Mouse (Mus musculus): ENCODE measurements at regions not wholly inside any gene's neighbourhood (a gene's known extent, or its start where the extent isn't known, plus 50 kb on each side); places are given as distances from the start of the nearest gene placed in this dataset.

GRCm38 (mm10) chr9:76734387-76734786 lies 167.5 kb upstream of the Fam83b start:
- in situ Hi-C loops (cut with MboI; ENCODE audit: low pct_ligation_motif_present, low pct_unique_long_range_greater_than_20kb, low sequenced_read_pairs): no loop called here
- Histone ChIP-seq H3K27me3 (replicated peaks) (no peaks in the 10 kb centered on the region), H3K79me2 (replicated peaks; ENCODE audit: control insufficient read depth, extremely low read depth, insufficient read depth, poor library complexity, severe bottlenecking) (no peaks in the 10 kb centered on the region)

GRCm38 (mm10) chr9:76733812-76734211 lies 166.9 kb upstream of the Fam83b start:
- H3K4me3 ChIP-seq (replicated peaks in 1 of 3; ENCODE audit: low read depth in 2 of 3, low read length in 2 of 3, poor library complexity in 1 of 3): no peak overlapping the region
- TF ChIP-seq RAD21 (IDR thresholded peaks at IDR 0.05; ENCODE audit: low read depth, low read length) (no peak), CTCF (conservative IDR thresholded peaks at IDR 0.05 in 1 of 2, IDR thresholded peaks at IDR 0.05 in 1 of 2; ENCODE audit: low read depth in 2 of 2, low read length in 2 of 2) (no peak), CHD2 (IDR thresholded peaks at IDR 0.05; ENCODE audit: low read length) (no peak), KAT2A (IDR thresholded peaks at IDR 0.05; ENCODE audit: insufficient replicate concordance, low read length) (no peak), ZNF384 (IDR thresholded peaks at IDR 0.05; ENCODE audit: low read depth, low read length) (no peak), MEF2A (IDR thresholded peaks at IDR 0.05; ENCODE audit: borderline replicate concordance, low read depth, low read length) (no peak), MAX (IDR thresholded peaks at IDR 0.05; ENCODE audit: low read length) (no peak), NRF1 (IDR thresholded peaks at IDR 0.05; ENCODE audit: low read depth, low read length) (no peak), PAX5 (IDR thresholded peaks at IDR 0.05; ENCODE audit: low read length) (no peak), UBTF (IDR thresholded peaks at IDR 0.05; ENCODE audit: low read depth, low read length) (no peak), IRF4 (IDR thresholded peaks at IDR 0.05; ENCODE audit: low read depth, low read length) (no peak)
- no peaks in the 10 kb centered on the region for H3K36me3 ChIP-seq (replicated peaks in 1 of 2; ENCODE audit: control insufficient read depth in 1 of 2, insufficient read depth in 1 of 2, low read length in 1 of 2)
- H3K27me3 ChIP-seq (replicated peaks): no peaks in the 10 kb centered on the region
- H3K9me3 ChIP-seq (replicated peaks; ENCODE audit: low read length): no peaks in the 10 kb centered on the region
- H3K27ac ChIP-seq (ENCODE audit: insufficient read depth, low read depth): no peak overlapping the region
- in situ Hi-C loops (cut with MboI; ENCODE audit: low pct_ligation_motif_present, low pct_unique_long_range_greater_than_20kb, low sequenced_read_pairs): no loop called here
- no peaks in the 10 kb centered on the region for H3K79me2 ChIP-seq (replicated peaks; ENCODE audit: control insufficient read depth, extremely low read depth, insufficient read depth, poor library complexity, severe bottlenecking)
- dilution Hi-C loops (cut with MboI; ENCODE audit: extremely low pct_ligation_motif_present, extremely low pct_unique_long_range_greater_than_20kb, low sequenced_read_pairs): no loop called here
- H3K9ac ChIP-seq (ENCODE audit: insufficient read depth, low read depth): no peak overlapping the region
- H3K4me1 ChIP-seq (ENCODE audit: control insufficient read depth in 1 of 2, insufficient read depth in 2 of 2): no peaks in the 10 kb centered on the region
- no peak overlapping the region for H3K4me2 ChIP-seq (ENCODE audit: insufficient read depth, low read depth, poor library complexity, severe bottlenecking)
- no peak for DNase-seq (ENCODE audit: extremely low read depth)

More at GRCm38 (mm10) chr9:76734387-76734786, 167.5 kb upstream of the Fam83b start:
- dilution Hi-C loops (cut with MboI; ENCODE audit: extremely low pct_ligation_motif_present, extremely low pct_unique_long_range_greater_than_20kb, low sequenced_read_pairs): no loop called here
- DNase-seq (ENCODE audit: extremely low read depth): no peak
- no peaks in the 10 kb centered on the region for H3K36me3 ChIP-seq (replicated peaks in 1 of 2; ENCODE audit: control insufficient read depth in 1 of 2, insufficient read depth in 1 of 2, low read length in 1 of 2)
- no peaks in the 10 kb centered on the region for H3K9me3 ChIP-seq (replicated peaks; ENCODE audit: low read length)
- no peaks in the 10 kb centered on the region for H3K4me1 ChIP-seq (ENCODE audit: control insufficient read depth in 1 of 2, insufficient read depth in 2 of 2)
- no peak overlapping the region for H3K9ac ChIP-seq (ENCODE audit: insufficient read depth, low read depth)
- H3K27ac ChIP-seq (ENCODE audit: insufficient read depth, low read depth): no peak overlapping the region
- TF ChIP-seq JUND (conservative IDR thresholded peaks at IDR 0.05; ENCODE audit: low read depth, low read length) (no peak), ZNF384 (IDR thresholded peaks at IDR 0.05; ENCODE audit: low read depth, low read length) (no peak), ZKSCAN1 (IDR thresholded peaks at IDR 0.05; ENCODE audit: borderline replicate concordance, low read depth, low read length) (no peak), ETS1 (conservative IDR thresholded peaks at IDR 0.05; ENCODE audit: low read depth, low read length) (no peak), ZMIZ1 (IDR thresholded peaks at IDR 0.05; ENCODE audit: low read depth, low read length) (no peak), NELFE (IDR thresholded peaks at IDR 0.05; ENCODE audit: low read depth, low read length) (no peak)
- no peak overlapping the region for H3K4me2 ChIP-seq (ENCODE audit: insufficient read depth, low read depth, poor library complexity, severe bottlenecking)
- H3K4me3 ChIP-seq (replicated peaks in 1 of 3; ENCODE audit: low read depth in 2 of 3, low read length in 2 of 3, poor library complexity in 1 of 3): no peak overlapping the region

Measured in CH12.LX (cell line).